Mouse (Mus musculus): ENCODE data around the gene Prkag2. TPM values are rescaled to one million over a fixed set of nuclear protein-coding genes. Genes with fewer than 3 reads are reported as not detected.

Gene Prkag2
- polyA plus RNA-seq, 1 experiment from 2014 or later = 74.5 TPM

DNA sequence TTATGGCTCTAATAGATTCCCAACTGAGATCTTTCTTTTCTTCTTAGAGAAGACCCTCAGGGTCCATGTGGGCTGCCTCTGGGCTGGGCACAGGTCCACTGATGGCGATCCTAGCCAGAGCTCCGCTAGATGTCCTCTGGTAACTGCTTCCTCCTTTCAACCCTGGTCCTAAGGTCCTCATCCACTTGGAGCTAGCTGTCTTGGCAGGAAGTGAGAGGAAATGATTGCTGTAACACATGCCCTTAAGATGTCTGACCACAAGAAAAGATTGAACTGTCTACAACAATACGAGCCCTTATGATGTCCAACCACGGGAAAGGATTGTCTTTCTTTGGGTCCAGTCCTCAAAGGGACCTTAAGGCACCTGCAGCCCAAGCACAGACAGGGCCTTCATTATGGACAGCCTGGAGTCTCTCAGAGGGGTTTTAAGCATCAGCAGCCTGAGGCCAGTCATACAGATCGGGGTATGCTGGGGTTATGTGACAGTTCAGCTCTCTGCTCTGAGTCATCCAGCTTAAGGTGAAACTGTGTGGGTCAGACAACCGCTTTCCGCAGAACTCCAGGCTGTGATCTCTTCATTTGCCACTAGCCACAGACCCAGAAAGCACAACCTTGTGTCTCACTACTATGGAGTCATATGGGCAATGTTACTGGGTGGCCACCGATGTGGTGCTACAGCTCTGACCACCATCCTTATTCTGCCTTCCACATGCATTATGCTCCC, 129.7 kb downstream of the Prkag2 start:
- H3K4me2 ChIP-seq (replicated peaks) = no peak overlapping the region
- no peaks in the 10 kb centered on the region for H3K27me3 ChIP-seq
- no peak overlapping the region for H3K27ac ChIP-seq
- WGBS = 94% methylated on average over 8 of the region's 8 CpGs
- H3K4me3 ChIP-seq (replicated peaks) = no peak overlapping the region
- H3K9ac ChIP-seq (replicated peaks) = no peak overlapping the region
- ATAC-seq = no peak
- H3K9me3 ChIP-seq = no peaks in the 10 kb centered on the region
- peaks cover 19% of the 10 kb centered on the region for H3K4me1 ChIP-seq (replicated peaks)
- no peaks in the 10 kb centered on the region for H3K36me3 ChIP-seq

DNA sequence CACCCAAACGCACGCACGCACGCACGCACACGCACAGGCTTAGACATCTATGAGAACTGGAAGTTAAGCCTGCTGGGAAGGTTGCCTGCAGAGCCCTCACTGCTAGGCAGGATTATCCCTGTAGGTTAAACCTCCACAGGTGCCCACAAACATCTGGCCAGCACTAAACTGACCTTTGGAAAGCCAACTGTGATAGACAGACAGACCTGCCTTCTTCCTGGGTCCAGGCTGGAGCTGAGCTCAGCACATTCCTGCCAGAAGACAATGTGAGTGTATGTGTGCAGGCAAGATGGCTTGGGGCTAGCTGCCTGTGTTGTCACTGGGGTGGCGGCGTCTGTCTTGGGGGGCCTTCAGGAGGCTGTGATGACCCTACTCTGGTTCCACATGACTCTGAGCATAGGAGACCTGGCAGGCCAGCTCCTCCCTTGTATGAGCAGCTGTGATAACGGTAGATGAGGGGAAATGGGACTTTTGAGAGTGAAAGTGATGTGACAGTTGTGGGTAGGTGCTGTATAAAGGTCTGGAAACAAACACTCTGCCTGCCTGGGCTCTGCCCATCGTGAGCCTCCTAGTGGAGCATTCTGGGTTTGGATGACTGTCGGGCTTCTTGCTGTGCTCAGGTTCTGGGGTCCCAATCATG, 131.1 kb downstream of the Prkag2 start:
- no peaks in the 10 kb centered on the region for H3K9me3 ChIP-seq
- H3K4me2 ChIP-seq (replicated peaks) = no peak overlapping the region
- no peak overlapping the region for H3K9ac ChIP-seq (replicated peaks)
- no peak overlapping the region for H3K27ac ChIP-seq
- H3K27me3 ChIP-seq = no peaks in the 10 kb centered on the region
- no peaks in the 10 kb centered on the region for H3K36me3 ChIP-seq
- 74% methylated on average over 11 of the region's 11 CpGs for WGBS
- ATAC-seq = peak; percentile 53
- peaks cover 19% of the 10 kb centered on the region for H3K4me1 ChIP-seq (replicated peaks)
- no peak overlapping the region for H3K4me3 ChIP-seq (replicated peaks)

DNA sequence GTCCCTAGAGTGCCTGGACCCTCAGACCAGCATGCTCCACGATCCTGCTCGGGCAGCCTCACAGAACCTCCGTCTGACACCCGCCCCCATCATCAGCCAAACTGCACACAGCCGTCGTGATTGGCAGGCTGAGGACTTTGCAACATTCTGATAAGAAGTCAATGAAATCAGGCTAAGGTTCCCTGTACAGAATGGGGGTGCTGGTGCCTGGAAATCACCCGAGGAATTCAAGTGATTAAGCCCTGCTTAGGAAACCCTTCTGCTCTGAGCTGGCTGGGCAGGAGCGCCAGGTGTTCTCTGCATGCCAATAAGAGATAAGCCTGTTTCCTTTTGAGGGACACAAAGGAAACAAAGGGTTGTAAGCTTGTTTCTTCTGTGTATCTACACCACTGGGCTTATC, 131.7 kb downstream of the Prkag2 start:
- Histone ChIP-seq H3K4me2 (replicated peaks) (no peak overlapping the region; the same call in 1 of the 2 replicates), H3K36me3 (no peaks in the 10 kb centered on the region), H3K9ac (replicated peaks) (no peak overlapping the region), H3K4me3 (replicated peaks) (no peak overlapping the region), H3K9me3 (no peaks in the 10 kb centered on the region), H3K27me3 (no peaks in the 10 kb centered on the region), H3K4me1 (replicated peaks) (peaks cover 16% of the 10 kb centered on the region), H3K27ac (0 out of 2 replicates have a peak overlapping the region, but pooled peaks have one; percentile 7)
- WGBS = 31% methylated on average over 8 of the region's 8 CpGs
- peak; percentile 73 for ATAC-seq

DNA sequence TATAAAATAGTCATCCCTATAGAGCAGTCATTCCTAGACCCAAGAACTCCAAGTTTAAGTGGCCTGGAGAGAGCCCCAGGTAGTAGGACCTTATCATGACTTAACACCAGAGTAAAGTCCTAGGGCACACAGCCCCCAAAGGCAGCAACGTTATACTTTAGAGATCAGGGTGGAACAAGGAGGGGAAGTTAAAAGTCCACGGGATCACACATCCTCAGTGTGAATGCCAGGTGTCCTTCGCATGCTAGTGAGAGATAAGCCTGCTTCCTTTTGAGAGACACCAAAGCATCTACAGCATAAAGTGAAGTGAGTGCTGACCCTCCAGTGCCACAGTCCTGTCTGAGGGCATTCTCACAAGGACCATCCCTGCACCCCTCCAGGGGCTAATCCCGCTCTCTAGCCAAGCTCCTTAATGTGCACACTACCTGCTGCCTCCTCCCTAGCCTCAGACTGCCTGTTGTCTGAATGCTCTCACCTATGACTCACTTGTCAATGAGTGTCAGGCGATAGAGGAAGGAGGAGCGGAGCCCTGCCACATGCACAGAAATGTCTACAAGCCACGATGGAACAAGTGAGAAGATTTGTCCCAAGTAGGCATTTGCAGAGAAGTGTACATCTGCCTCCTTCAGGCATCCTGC, 132.4 kb downstream of the Prkag2 start:
- Histone ChIP-seq H3K4me1 (replicated peaks) (peaks cover 15% of the 10 kb centered on the region), H3K27ac (0 out of 2 replicates have a peak overlapping the region, but pooled peaks have one; percentile 7), H3K9me3 (no peaks in the 10 kb centered on the region), H3K4me2 (replicated peaks) (no peak overlapping the region), H3K36me3 (no peaks in the 10 kb centered on the region), H3K4me3 (replicated peaks) (no peak overlapping the region), H3K27me3 (no peaks in the 10 kb centered on the region), H3K9ac (replicated peaks) (no peak overlapping the region)
- no peak for ATAC-seq
- WGBS = 72% methylated on average over 7 of the region's 7 CpGs

DNA sequence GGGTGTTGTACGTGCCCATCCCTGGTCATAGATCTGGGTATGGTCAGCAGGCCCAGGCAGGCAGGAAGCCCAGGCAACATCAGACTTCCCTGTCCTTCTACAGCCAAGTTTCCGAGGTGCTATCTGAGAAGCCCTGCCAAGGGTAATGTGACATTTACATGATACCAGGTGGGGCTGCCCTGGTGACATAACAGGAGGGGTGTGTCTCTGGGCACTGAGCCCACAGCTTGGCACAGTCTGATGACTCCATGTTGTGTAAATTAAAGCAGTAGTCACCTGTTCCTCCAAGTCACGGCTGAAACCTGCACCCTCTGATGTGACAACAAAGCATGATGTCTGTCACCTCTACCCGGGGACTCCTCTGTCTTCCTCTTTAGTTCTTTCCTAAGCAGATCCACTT, 136.7 kb downstream of the Prkag2 start:
- no peak overlapping the region for H3K9ac ChIP-seq (replicated peaks)
- H3K4me1 ChIP-seq (replicated peaks) = peaks cover 8% of the 10 kb centered on the region
- no peak for ATAC-seq
- no peak overlapping the region for H3K27ac ChIP-seq
- H3K4me3 ChIP-seq (replicated peaks) = no peak overlapping the region
- H3K9me3 ChIP-seq = no peaks in the 10 kb centered on the region
- H3K36me3 ChIP-seq = no peaks in the 10 kb centered on the region
- 66% methylated on average over 4 of the region's 4 CpGs for WGBS
- no peak overlapping the region for H3K4me2 ChIP-seq (replicated peaks)
- no peaks in the 10 kb centered on the region for H3K27me3 ChIP-seq

DNA sequence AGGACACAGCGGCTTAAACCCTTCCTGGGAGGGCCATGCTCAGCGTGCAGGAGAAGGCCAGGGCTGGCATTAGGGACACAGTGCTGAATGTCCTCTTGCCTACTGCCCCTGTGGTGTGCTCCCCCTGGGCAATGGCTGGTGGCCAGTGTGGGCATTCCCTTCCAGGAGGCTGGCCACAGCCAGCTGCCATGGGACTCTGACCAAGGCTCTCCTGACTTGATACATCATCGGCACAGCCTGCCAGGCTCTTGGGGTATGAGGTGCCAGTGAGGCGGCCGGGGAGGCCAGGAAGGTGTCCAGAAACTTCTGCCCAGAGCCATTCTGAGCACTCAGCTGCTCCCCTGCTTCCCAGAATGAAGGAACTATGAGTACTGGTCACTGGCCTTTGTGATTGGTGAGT, 139.7 kb downstream of the Prkag2 start:
- Histone ChIP-seq H3K9me3 (no peaks in the 10 kb centered on the region), H3K4me3 (replicated peaks) (no peak overlapping the region), H3K4me2 (replicated peaks) (no peak overlapping the region), H3K36me3 (no peaks in the 10 kb centered on the region), H3K4me1 (replicated peaks) (no peaks in the 10 kb centered on the region), H3K27ac (no peak overlapping the region), H3K9ac (replicated peaks) (no peak overlapping the region), H3K27me3 (no peaks in the 10 kb centered on the region)
- WGBS = 92% methylated on average over 5 of the region's 5 CpGs
- ATAC-seq = no peak

DNA sequence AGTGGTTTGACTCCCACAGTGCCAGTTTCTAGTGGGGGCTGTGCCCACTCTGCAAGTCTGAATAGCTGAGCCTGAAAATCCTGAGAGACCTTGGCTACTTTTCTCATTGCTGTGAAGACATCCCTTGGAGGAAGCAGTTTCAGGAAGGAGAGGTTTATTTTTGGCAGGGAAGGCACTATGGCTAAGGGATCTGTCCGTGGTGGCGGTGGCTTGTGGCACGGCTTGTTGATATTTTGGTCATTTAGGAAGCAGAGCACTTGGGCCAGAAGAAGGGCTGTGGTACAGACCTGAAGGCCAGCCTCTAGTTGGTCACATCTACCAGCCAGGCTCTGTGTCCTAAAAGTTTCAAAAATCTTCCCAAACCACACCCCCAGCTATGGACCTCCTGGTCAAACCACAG, 140.7 kb downstream of the Prkag2 start:
- no peaks in the 10 kb centered on the region for H3K4me1 ChIP-seq (replicated peaks)
- no peaks in the 10 kb centered on the region for H3K36me3 ChIP-seq
- no peak overlapping the region for H3K9ac ChIP-seq (replicated peaks)
- H3K9me3 ChIP-seq = no peaks in the 10 kb centered on the region
- H3K4me2 ChIP-seq (replicated peaks) = no peak overlapping the region
- no peak overlapping the region for H3K27ac ChIP-seq
- no peak overlapping the region for H3K4me3 ChIP-seq (replicated peaks)
- ATAC-seq = no peak
- WGBS = 90% methylated on average over 3 of the region's 3 CpGs
- no peaks in the 10 kb centered on the region for H3K27me3 ChIP-seq

DNA sequence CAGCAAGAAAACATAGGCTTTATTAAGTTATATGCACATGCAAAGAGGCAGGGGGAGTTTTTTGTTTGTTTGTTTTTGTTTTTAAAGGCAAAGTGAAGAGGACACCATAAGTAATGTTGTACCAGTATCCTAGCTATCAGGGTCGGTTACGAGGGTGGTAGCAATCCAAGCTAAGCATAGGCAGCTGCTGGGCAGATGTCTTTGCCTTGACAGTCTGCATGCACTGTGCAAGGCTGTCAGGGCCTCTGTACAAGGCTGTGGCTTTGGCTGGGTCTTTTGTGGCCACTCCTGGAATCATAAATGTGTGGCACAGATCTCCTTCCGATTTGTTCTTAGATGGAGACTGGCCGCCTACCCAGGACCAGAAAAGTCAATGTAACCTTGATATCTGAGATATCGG, 141.8 kb downstream of the Prkag2 start:
- no peak for ATAC-seq
- H3K4me2 ChIP-seq (replicated peaks) = no peak overlapping the region
- WGBS = 88% methylated on average over 5 of the region's 5 CpGs

DNA sequence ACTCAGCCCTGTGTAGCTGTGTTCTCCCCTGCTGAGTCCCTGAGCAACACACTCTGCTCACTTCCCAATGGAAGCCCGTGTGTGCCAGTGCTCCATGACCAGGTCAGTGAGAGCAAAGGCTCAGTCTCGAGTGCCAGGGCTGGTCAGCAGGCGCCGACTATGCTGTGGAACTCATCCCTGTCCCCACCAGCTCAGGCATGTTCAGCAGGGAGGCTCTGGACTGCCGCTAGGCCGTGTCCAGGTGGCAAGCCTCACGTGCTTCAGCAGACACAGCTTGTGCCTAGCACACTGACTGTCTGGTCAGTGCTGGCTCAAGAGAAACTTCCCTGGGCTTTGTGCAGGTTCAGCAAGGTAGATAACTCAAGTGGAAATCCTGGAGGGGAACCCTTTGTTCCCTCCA, 143.6 kb downstream of the Prkag2 start:
- Histone ChIP-seq H3K4me2 (replicated peaks) (no peak overlapping the region), H3K36me3 (no peaks in the 10 kb centered on the region), H3K27me3 (no peaks in the 10 kb centered on the region), H3K9me3 (no peaks in the 10 kb centered on the region), H3K27ac (no peak overlapping the region), H3K9ac (replicated peaks) (no peak overlapping the region), H3K4me3 (replicated peaks) (no peak overlapping the region), H3K4me1 (replicated peaks) (peaks cover 7% of the 10 kb centered on the region)
- 92% methylated on average over 7 of the region's 7 CpGs for WGBS
- no peak for ATAC-seq

More for the DNA sequence above, 141.8 kb downstream of the Prkag2 start:
- no peak overlapping the region for H3K9ac ChIP-seq (replicated peaks)
- no peak overlapping the region for H3K4me3 ChIP-seq (replicated peaks)
- H3K36me3 ChIP-seq = no peaks in the 10 kb centered on the region
- no peaks in the 10 kb centered on the region for H3K9me3 ChIP-seq
- no peak overlapping the region for H3K27ac ChIP-seq
- no peaks in the 10 kb centered on the region; the same call in 1 of the 2 replicates for H3K4me1 ChIP-seq (replicated peaks)
- no peaks in the 10 kb centered on the region for H3K27me3 ChIP-seq

DNA sequence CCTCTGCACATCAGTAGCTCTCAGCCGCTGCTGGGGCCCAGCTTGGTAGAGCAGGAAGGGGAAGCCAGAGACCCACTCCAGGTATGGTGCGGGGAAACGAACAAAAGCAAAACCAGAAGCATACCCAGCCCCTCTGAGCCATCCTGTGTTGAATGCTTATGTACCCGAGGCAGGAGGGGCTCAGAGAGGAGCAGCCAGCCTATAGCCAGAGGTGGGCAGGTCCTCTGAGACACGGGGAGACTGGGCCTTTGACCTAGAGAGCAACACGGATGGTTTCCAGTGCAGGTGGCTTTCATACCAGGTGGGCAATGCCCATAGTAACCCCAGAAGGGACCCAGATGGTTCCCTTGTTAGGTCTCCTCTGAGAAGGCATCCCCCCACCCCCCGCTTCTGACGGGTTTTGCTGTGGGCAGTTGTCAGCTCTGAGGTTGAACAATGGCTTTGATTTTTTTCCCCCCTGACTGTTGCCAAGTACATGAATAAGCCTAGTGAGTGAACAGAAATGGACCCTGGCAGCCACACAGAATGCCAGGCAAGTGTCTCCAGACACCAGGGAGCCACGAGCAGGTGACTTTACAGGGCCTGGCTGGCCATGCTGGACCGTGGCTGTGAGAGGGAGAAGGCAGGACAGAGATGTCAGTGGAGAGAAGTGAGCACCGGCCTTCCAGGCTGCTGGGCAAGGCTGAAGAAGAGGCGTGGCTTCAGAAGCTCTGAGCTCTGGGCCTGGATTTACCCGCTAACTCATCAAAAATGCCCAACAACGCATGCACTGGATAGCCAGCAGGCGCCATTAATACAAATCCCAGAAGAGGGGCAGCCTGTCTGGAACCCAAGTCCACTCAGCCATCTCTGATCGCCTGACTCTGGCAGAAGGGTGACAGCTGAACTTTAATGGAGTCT, 147.3 kb downstream of the Prkag2 start:
- peak; percentile 40; the same call in 1 of the 2 replicates for ATAC-seq
- Histone ChIP-seq H3K27me3 (no peaks in the 10 kb centered on the region), H3K9me3 (no peaks in the 10 kb centered on the region), H3K4me3 (replicated peaks) (no peak overlapping the region), H3K36me3 (no peaks in the 10 kb centered on the region), H3K4me1 (replicated peaks) (peaks cover 7% of the 10 kb centered on the region), H3K4me2 (replicated peaks) (no peak overlapping the region), H3K27ac (no peak overlapping the region), H3K9ac (replicated peaks) (no peak overlapping the region)
- 69% methylated on average over 16 of the region's 16 CpGs for WGBS

DNA sequence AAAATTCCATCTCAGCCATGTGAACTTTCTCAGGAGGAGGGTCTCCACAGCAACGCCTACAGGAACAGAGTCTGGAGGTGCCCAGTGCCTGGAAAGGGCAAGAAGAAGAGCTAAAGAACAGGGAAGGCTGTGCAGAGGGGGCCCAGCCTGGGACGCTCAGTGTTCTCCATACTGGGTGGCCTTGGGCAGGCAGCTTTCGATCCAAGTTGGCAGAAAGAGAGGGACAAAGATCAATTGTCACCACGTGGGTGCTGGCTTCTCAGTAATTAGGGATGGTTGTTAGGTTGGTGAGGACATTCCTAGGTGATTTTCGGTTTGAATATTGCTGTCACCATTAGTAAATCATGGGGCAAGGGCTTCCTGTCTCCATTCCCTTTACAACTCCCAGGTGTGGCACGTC, 148.2 kb downstream of the Prkag2 start:
- H3K4me3 ChIP-seq (replicated peaks) = no peak overlapping the region
- no peak for ATAC-seq
- H3K27me3 ChIP-seq = no peaks in the 10 kb centered on the region
- no peak overlapping the region for H3K4me2 ChIP-seq (replicated peaks)
- H3K4me1 ChIP-seq (replicated peaks) = peaks cover 7% of the 10 kb centered on the region
- H3K9me3 ChIP-seq = no peaks in the 10 kb centered on the region
- WGBS = 80% methylated on average over 6 of the region's 6 CpGs
- H3K9ac ChIP-seq (replicated peaks) = no peak overlapping the region
- no peaks in the 10 kb centered on the region for H3K36me3 ChIP-seq
- no peak overlapping the region for H3K27ac ChIP-seq

Data from midbrain, embryonic 13.5 days (tissue).